ENCODE assay signal across 19 mouse cellular contexts in the genomic region with DNA sequence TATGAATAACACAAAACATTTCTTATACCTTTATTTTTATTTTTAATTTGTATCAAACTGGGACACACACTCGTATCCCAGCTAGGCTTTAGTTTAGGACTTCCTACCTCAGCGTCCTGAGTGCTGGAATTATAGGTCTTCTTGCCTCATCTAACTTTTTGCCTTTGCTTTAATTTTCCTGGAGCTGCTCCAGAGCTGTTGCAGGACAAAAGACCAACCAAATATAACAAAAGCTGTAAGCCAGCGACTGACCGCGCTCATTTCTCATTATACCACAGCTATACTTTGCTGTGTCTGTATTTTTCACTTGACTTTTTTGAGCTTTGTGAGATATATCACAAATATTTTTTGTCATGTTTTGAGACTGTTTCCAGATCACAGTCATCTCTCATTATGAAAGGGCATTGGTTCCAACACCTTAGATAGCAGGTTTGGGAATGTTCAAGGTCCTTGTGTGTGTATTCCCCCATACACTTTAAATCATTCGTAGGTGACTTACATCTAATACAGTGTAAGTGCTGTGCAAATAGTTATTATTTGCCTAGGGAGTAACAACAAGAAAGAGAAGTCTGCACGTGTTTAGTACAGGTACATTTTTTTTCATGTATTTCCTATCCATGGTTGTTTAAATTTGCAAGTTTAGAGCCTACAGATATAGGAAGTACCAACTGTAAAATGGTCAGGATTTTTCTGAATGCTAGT.
"Had no signal": no experiment of that assay in that cellular context is flagged by ENCODE, and none has a peak within 500 bp of the region (broad histone marks: within the 10 kb centered on the region; RNA-seq: fewer than 3 reads in every experiment).

No protein-coding gene starts in this region.

- H3K27me3 ChIP-seq: intestine, embryonic 15.5 days; kidney, embryonic 15.5 days; limb, embryonic 12.5 days; limb, embryonic 15.5 days; liver, embryonic 12.5 days; liver, embryonic 15.5 days; midbrain, embryonic 12.5 days; neural tube, embryonic 13.5 days had no signal

- H3K4me1 ChIP-seq: intestine, embryonic 15.5 days; limb, embryonic 12.5 days; limb, embryonic 15.5 days; liver, embryonic 12.5 days; midbrain, embryonic 12.5 days; neural tube, embryonic 13.5 days had no signal

- DNase-seq: kidney, adult 11 months; kidney, adult 8-10 months; kidney, postnatal 10 days; kidney, postnatal 36 days; left cerebral cortex, postnatal 4 days; lung, embryonic 14.5 days; lung, postnatal 14 days; retina, postnatal 1 day; thymus, postnatal 25 days had no signal

- ATAC-seq: intestine, embryonic 15.5 days; liver, embryonic 12.5 days; midbrain, embryonic 16.5 days had no signal

- H3K36me3 ChIP-seq: intestine, embryonic 15.5 days; kidney, embryonic 15.5 days; limb, embryonic 12.5 days; limb, embryonic 15.5 days; liver, embryonic 12.5 days; liver, embryonic 15.5 days; midbrain, embryonic 12.5 days; neural tube, embryonic 13.5 days had no signal

- H3K4me2 ChIP-seq: intestine, embryonic 15.5 days; kidney, embryonic 15.5 days; limb, embryonic 12.5 days; limb, embryonic 15.5 days; liver, embryonic 12.5 days; liver, embryonic 15.5 days; lung, embryonic 14.5 days; midbrain, embryonic 12.5 days; neural tube, embryonic 13.5 days had no signal

- H3K4me3 ChIP-seq: intestine, embryonic 15.5 days; kidney, embryonic 15.5 days; limb, embryonic 12.5 days; limb, embryonic 15.5 days; liver, embryonic 12.5 days; liver, embryonic 15.5 days; midbrain, embryonic 12.5 days; myocyte; neural tube, embryonic 13.5 days had no signal

- H3K27ac ChIP-seq: intestine, embryonic 15.5 days; kidney, embryonic 15.5 days; limb, embryonic 12.5 days; limb, embryonic 15.5 days; liver, embryonic 12.5 days; liver, embryonic 15.5 days; midbrain, embryonic 12.5 days; neural tube, embryonic 13.5 days had no signal

- H3K9ac ChIP-seq: intestine, embryonic 15.5 days; kidney, embryonic 15.5 days; limb, embryonic 12.5 days; limb, embryonic 15.5 days; liver, embryonic 12.5 days; liver, embryonic 15.5 days; lung, embryonic 14.5 days; midbrain, embryonic 12.5 days; neural tube, embryonic 13.5 days had no signal

- H3K9me3 ChIP-seq: intestine, embryonic 15.5 days; kidney, embryonic 15.5 days; limb, embryonic 12.5 days; limb, embryonic 15.5 days; liver, embryonic 12.5 days; liver, embryonic 15.5 days; midbrain, embryonic 12.5 days; neural tube, embryonic 13.5 days had no signal
